Mouse (Mus musculus): Measurements from ENCODE around the gene Col19a1.

GRCm38 (mm10) chr1:24549050-24549449 lies 38.2 kb downstream of the Col19a1 start:
- no peak for TF ChIP-seq CTCF (IDR thresholded peaks at IDR 0.05)
- no peak for TF ChIP-seq POLR2A (IDR thresholded peaks at IDR 0.05; ENCODE audit: insufficient read depth, low read depth, low read length)
- no peak for TF ChIP-seq EP300 (IDR thresholded peaks at IDR 0.05; ENCODE audit: insufficient read depth, low read depth, low read length)

All from heart, adult 2 months (tissue).